Mouse (Mus musculus) G1E (cell line): ENCODE measurements around the gene Serinc3. TPM values are rescaled to one million over a fixed set of nuclear protein-coding genes. Genes with fewer than 3 reads are reported as not detected.

ENCODE experiments used
- ATAC-seq: 2 replicates; pipeline ENCODE4 v1.8.0; 2016; ENCODE audit warnings: mild to moderate bottlenecking; ENCODE audit not compliant: insufficient number of reproducible peaks, poor library complexity, low FRiP score, severe bottlenecking; ENCODE audit errors: extremely low read depth
- DNase-seq: peaks from one replicate; pipeline ENCODE4 v3.0.0; 2012; ENCODE audit warnings: low spot score
- H3K27me3 ChIP-seq: 2 replicates; pipeline ENCODE4 v1.6.1; 2012; ENCODE audit warnings: mild to moderate bottlenecking, low read length, inconsistent platforms; ENCODE audit not compliant: insufficient read depth
- H3K36me3 ChIP-seq: replicated peaks from 2 replicates; pipeline ENCODE3; 2012; ENCODE audit warnings: mild to moderate bottlenecking, inconsistent platforms
- H3K4me1 ChIP-seq: 2 replicates; pipeline ENCODE4 v1.6.1; 2012; ENCODE audit warnings: low read depth, low read length, inconsistent platforms, mixed read lengths; ENCODE audit not compliant: insufficient read depth
- H3K4me3 ChIP-seq: 2 replicates; pipeline ENCODE4 v1.5.1; 2012; ENCODE audit warnings: low read depth, mild to moderate bottlenecking, inconsistent platforms, low read length, moderate library complexity, mixed read lengths
- H3K9me3 ChIP-seq: replicated peaks from 2 replicates; pipeline ENCODE4 v1.6.1; 2012; ENCODE audit warnings: inconsistent platforms
- CTCF ChIP-seq: IDR thresholded peaks from 2 replicates; pipeline ENCODE4 v1.5.1; 2012; ENCODE audit warnings: low read depth, low read length, inconsistent platforms, mixed read lengths
- GATA1 ChIP-seq: IDR thresholded peaks from 2 replicates; pipeline ENCODE4 v1.6.1; 2012; ENCODE audit warnings: borderline replicate concordance, low read length, inconsistent platforms, mixed read lengths
- GATA2 ChIP-seq: IDR thresholded peaks from 2 replicates; pipeline ENCODE4 v1.6.1; 2012; ENCODE audit warnings: low read depth, low read length, inconsistent platforms, borderline replicate concordance
- POLR2AphosphoS5 ChIP-seq: IDR thresholded peaks from 2 replicates; pipeline ENCODE4 v1.6.1; 2012; ENCODE audit warnings: low read depth, low read length, inconsistent platforms; ENCODE audit not compliant: insufficient replicate concordance
- TAL1 ChIP-seq: conservative IDR thresholded peaks from 2 replicates; pipeline ENCODE4 v1.6.1; 2012; ENCODE audit warnings: low read depth, low read length, inconsistent platforms, mixed read lengths
- polyA plus RNA-seq: library from polyadenylated mRNA; stranded (reverse); fragments of >175 nt; gene quantifications from 2 replicates; pipeline ENCODE4 v1.2.3, GENCODE M21; 2012
- total RNA-seq, 2 experiments: library from RNA; stranded (forward) in 1 of 2; stranded (reverse) in 1 of 2; fragments of 200-1000 nt in 1 of 2; fragments of >200 nt in 1 of 2; fragmentation: Nextera tagmentation in 1 of 2; gene quantifications; 2 replicates each; pipeline ENCODE4 v1.2.3; 2014 to 2017

Serinc3 gene
- total and polyA plus RNA-seq, 3 experiments = 7.2 to 156 (median 55.0) TPM

GRCm38 (mm10) chr2:163609281-163609975 lies 35.5 kb downstream of the Serinc3 start:
- peaks cover 46% of the 10 kb centered on the region for H3K36me3 ChIP-seq
- DNase-seq = peak; percentile 62
- H3K9me3 ChIP-seq = no peaks in the 10 kb centered on the region

GRCm38 (mm10) chr2:163608008-163608407 lies 36.9 kb downstream of the Serinc3 start:
- no peaks in the 10 kb centered on the region for H3K9me3 ChIP-seq
- TF ChIP-seq GATA2 (no peak), CTCF (no peak), GATA1 (no peak), TAL1 (no peak), POLR2AphosphoS5 (no peak)
- ATAC-seq = no peak
- DNase-seq = no peak
- H3K36me3 ChIP-seq = peaks cover 34% of the 10 kb centered on the region
- no peak overlapping the region for H3K4me3 ChIP-seq
- H3K4me1 ChIP-seq = peaks cover 40% of the 10 kb centered on the region
- no peaks in the 10 kb centered on the region for H3K27me3 ChIP-seq

More at GRCm38 (mm10) chr2:163609281-163609975, 35.5 kb downstream of the Serinc3 start:
- Histone ChIP-seq H3K4me3 (peak overlapping the region; percentile 61; the same call in 1 of the 2 replicates), H3K4me1 (peaks cover 30% of the 10 kb centered on the region), H3K27me3 (no peaks in the 10 kb centered on the region)
- TF ChIP-seq CTCF (no peak), GATA2 (no peak), POLR2AphosphoS5 (no peak), TAL1 (no peak), GATA1 (no peak)
- peak; percentile 92 for ATAC-seq

- Histone ChIP-seq H3K36me3 (peaks cover 20% of the 10 kb centered on the region), H3K4me1 (peaks cover 51% of the 10 kb centered on the region)
- TF ChIP-seq POLR2AphosphoS5 (no peak), TAL1 (no peak), GATA2 (no peak), CTCF (no peak), GATA1 (no peak)
These were observed 38.8 kb downstream of the Serinc3 start for GRCm38 (mm10) chr2:163606161-163606560.

GRCm38 (mm10) chr2:163602101-163602971 lies 42.6 kb downstream of the Serinc3 start, which contains the start of gene Ttpal:
Gene Ttpal (plus strand): TSS chr2:163602314.
- peak; percentile 85 for ATAC-seq
- TF ChIP-seq POLR2AphosphoS5 (no peak), GATA2 (no peak), CTCF (no peak), GATA1 (no peak), TAL1 (no peak)
- no peaks in the 10 kb centered on the region for H3K27me3 ChIP-seq
- peak within 1 kb of the TSS; percentile 90 for H3K4me3 ChIP-seq
- no peaks in the 10 kb centered on the region for H3K9me3 ChIP-seq
- H3K36me3 ChIP-seq = peaks cover 4% of the 10 kb centered on the region
- peaks cover 26% of the 10 kb centered on the region for H3K4me1 ChIP-seq
- peak; percentile 87 for DNase-seq

More at GRCm38 (mm10) chr2:163606161-163606560, 38.8 kb downstream of the Serinc3 start:
- DNase-seq (no peak), ATAC-seq (no peak)
- Histone ChIP-seq H3K4me3 (no peak overlapping the region), H3K9me3 (no peaks in the 10 kb centered on the region), H3K27me3 (no peaks in the 10 kb centered on the region)

GRCm38 (mm10) chr2:163601712-163602100 lies 43.2 kb downstream of the Serinc3 start:
- ATAC-seq (no peak), DNase-seq (no peak)
- no peaks in the 10 kb centered on the region for H3K9me3 ChIP-seq
- peak overlapping the region; percentile 90; the same call in 1 of the 2 replicates for H3K4me3 ChIP-seq
- H3K4me1 ChIP-seq = peaks cover 23% of the 10 kb centered on the region
- TF ChIP-seq CTCF (no peak), GATA1 (no peak), POLR2AphosphoS5 (no peak), GATA2 (no peak), TAL1 (no peak)
- H3K27me3 ChIP-seq = peaks cover under 1% of the 10 kb centered on the region; the same call in 1 of the 2 replicates
- H3K36me3 ChIP-seq = no peaks in the 10 kb centered on the region

- Histone ChIP-seq H3K27me3 (peaks cover 7% of the 10 kb centered on the region), H3K4me1 (peaks cover 23% of the 10 kb centered on the region), H3K36me3 (no peaks in the 10 kb centered on the region), H3K4me3 (no peak overlapping the region), H3K9me3 (no peaks in the 10 kb centered on the region)
- DNase-seq = no peak
- no peak for ATAC-seq
- TF ChIP-seq GATA1 (no peak), GATA2 (no peak), CTCF (no peak), TAL1 (no peak), POLR2AphosphoS5 (no peak)
These were observed 43.9 kb downstream of the Serinc3 start for GRCm38 (mm10) chr2:163601066-163601465.
